Mouse (Mus musculus): ENCODE measurements at regions not wholly inside any gene's neighbourhood (a gene's known extent, or its start where the extent isn't known, plus 50 kb on each side); places are given as distances from the start of the nearest gene placed in this dataset.

GRCm38 (mm10) chr12:92386195-92386594, 537.2 kb upstream of the Sel1l start:
- no peaks in the 10 kb centered on the region for H3K36me3 ChIP-seq (ENCODE audit: insufficient read depth, low read length)
- no peaks in the 10 kb centered on the region for H3K4me1 ChIP-seq (replicated peaks; ENCODE audit: low read depth, low read length)
- H3K27me3 ChIP-seq (ENCODE audit: insufficient read depth, low read length), result no peaks in the 10 kb centered on the region
- TF ChIP-seq CTCF (conservative IDR thresholded peaks at IDR 0.05; ENCODE audit: low read length) (no peak), POU5F1 (IDR thresholded peaks at IDR 0.05; ENCODE audit: borderline replicate concordance, low read length) (no peak), NANOG (IDR thresholded peaks at IDR 0.05; ENCODE audit: borderline replicate concordance, low read length) (no peak)
- H3K4me3 ChIP-seq (replicated peaks; ENCODE audit: low read length), result no peak overlapping the region
- H3K9me3 ChIP-seq (ENCODE audit: low read length), result 0 out of 2 replicates have a peak, but pooled peaks cover 4% of the 10 kb centered on the region

- H3K36me3 ChIP-seq (ENCODE audit: insufficient read depth, low read length), result no peaks in the 10 kb centered on the region
- H3K4me3 ChIP-seq (replicated peaks; ENCODE audit: low read length), result no peak overlapping the region
- TF ChIP-seq POU5F1 (IDR thresholded peaks at IDR 0.05; ENCODE audit: borderline replicate concordance, low read length), result no peak
- no peak for TF ChIP-seq CTCF (conservative IDR thresholded peaks at IDR 0.05; ENCODE audit: low read length)
- TF ChIP-seq NANOG (IDR thresholded peaks at IDR 0.05; ENCODE audit: borderline replicate concordance, low read length), result no peak
- H3K4me1 ChIP-seq (replicated peaks; ENCODE audit: low read depth, low read length), result no peaks in the 10 kb centered on the region
- 0 out of 2 replicates have a peak, but pooled peaks cover 4% of the 10 kb centered on the region for H3K9me3 ChIP-seq (ENCODE audit: low read length)
- no peaks in the 10 kb centered on the region for H3K27me3 ChIP-seq (ENCODE audit: insufficient read depth, low read length)
These were observed 535.4 kb upstream of the Sel1l start for GRCm38 (mm10) chr12:92384266-92384937.

GRCm38 (mm10) chr12:92379130-92379529, 530.2 kb upstream of the Sel1l start:
- Histone ChIP-seq H3K4me1 (replicated peaks; ENCODE audit: low read depth, low read length) (no peaks in the 10 kb centered on the region), H3K4me3 (replicated peaks; ENCODE audit: low read length) (no peak overlapping the region), H3K9me3 (ENCODE audit: low read length) (no peaks in the 10 kb centered on the region), H3K27me3 (ENCODE audit: insufficient read depth, low read length) (no peaks in the 10 kb centered on the region), H3K36me3 (ENCODE audit: insufficient read depth, low read length) (no peaks in the 10 kb centered on the region)
- TF ChIP-seq POU5F1 (IDR thresholded peaks at IDR 0.05; ENCODE audit: borderline replicate concordance, low read length) (no peak), NANOG (IDR thresholded peaks at IDR 0.05; ENCODE audit: borderline replicate concordance, low read length) (no peak), CTCF (conservative IDR thresholded peaks at IDR 0.05; ENCODE audit: low read length) (no peak)

- Histone ChIP-seq H3K36me3 (ENCODE audit: insufficient read depth, low read length) (no peaks in the 10 kb centered on the region), H3K27me3 (ENCODE audit: insufficient read depth, low read length) (no peaks in the 10 kb centered on the region), H3K4me1 (replicated peaks; ENCODE audit: low read depth, low read length) (no peaks in the 10 kb centered on the region), H3K9me3 (ENCODE audit: low read length) (peaks cover 6% of the 10 kb centered on the region), H3K4me3 (replicated peaks; ENCODE audit: low read length) (no peak overlapping the region)
- TF ChIP-seq POU5F1 (IDR thresholded peaks at IDR 0.05; ENCODE audit: borderline replicate concordance, low read length) (no peak), NANOG (IDR thresholded peaks at IDR 0.05; ENCODE audit: borderline replicate concordance, low read length) (no peak), CTCF (conservative IDR thresholded peaks at IDR 0.05; ENCODE audit: low read length) (no peak)
These were observed 517.0 kb upstream of the Sel1l start for GRCm38 (mm10) chr12:92365926-92366325.

GRCm38 (mm10) chr12:92353386-92354257, 504.7 kb upstream of the Sel1l start:
- TF ChIP-seq NANOG (IDR thresholded peaks at IDR 0.05; ENCODE audit: borderline replicate concordance, low read length) (no peak), CTCF (conservative IDR thresholded peaks at IDR 0.05; ENCODE audit: low read length) (no peak), POU5F1 (IDR thresholded peaks at IDR 0.05; ENCODE audit: borderline replicate concordance, low read length) (no peak)
- H3K4me1 ChIP-seq (replicated peaks; ENCODE audit: low read depth, low read length), result no peaks in the 10 kb centered on the region
- no peaks in the 10 kb centered on the region for H3K9me3 ChIP-seq (ENCODE audit: low read length)
- H3K36me3 ChIP-seq (ENCODE audit: insufficient read depth, low read length), result no peaks in the 10 kb centered on the region
- no peaks in the 10 kb centered on the region for H3K27me3 ChIP-seq (ENCODE audit: insufficient read depth, low read length)
- no peak overlapping the region for H3K4me3 ChIP-seq (replicated peaks; ENCODE audit: low read length)

GRCm38 (mm10) chr12:92318241-92318640, 469.3 kb upstream of the Sel1l start:
- H3K4me3 ChIP-seq (replicated peaks; ENCODE audit: low read length), result no peak overlapping the region
- H3K36me3 ChIP-seq (ENCODE audit: insufficient read depth, low read length), result no peaks in the 10 kb centered on the region
- no peaks in the 10 kb centered on the region for H3K4me1 ChIP-seq (replicated peaks; ENCODE audit: low read depth, low read length)
- TF ChIP-seq NANOG (IDR thresholded peaks at IDR 0.05; ENCODE audit: borderline replicate concordance, low read length) (no peak), CTCF (conservative IDR thresholded peaks at IDR 0.05; ENCODE audit: low read length) (no peak), POU5F1 (IDR thresholded peaks at IDR 0.05; ENCODE audit: borderline replicate concordance, low read length) (no peak)
- no peaks in the 10 kb centered on the region for H3K9me3 ChIP-seq (ENCODE audit: low read length)
- H3K27me3 ChIP-seq (ENCODE audit: insufficient read depth, low read length), result no peaks in the 10 kb centered on the region

GRCm38 (mm10) chr12:92317609-92318008, 468.7 kb upstream of the Sel1l start:
- Histone ChIP-seq H3K4me1 (replicated peaks; ENCODE audit: low read depth, low read length) (no peaks in the 10 kb centered on the region), H3K27me3 (ENCODE audit: insufficient read depth, low read length) (no peaks in the 10 kb centered on the region), H3K36me3 (ENCODE audit: insufficient read depth, low read length) (no peaks in the 10 kb centered on the region), H3K9me3 (ENCODE audit: low read length) (no peaks in the 10 kb centered on the region), H3K4me3 (replicated peaks; ENCODE audit: low read length) (no peak overlapping the region)
- TF ChIP-seq CTCF (conservative IDR thresholded peaks at IDR 0.05; ENCODE audit: low read length) (no peak), POU5F1 (IDR thresholded peaks at IDR 0.05; ENCODE audit: borderline replicate concordance, low read length) (no peak), NANOG (IDR thresholded peaks at IDR 0.05; ENCODE audit: borderline replicate concordance, low read length) (no peak)

GRCm38 (mm10) chr12:92316285-92316684, 467.3 kb upstream of the Sel1l start:
- Histone ChIP-seq H3K4me3 (replicated peaks; ENCODE audit: low read length) (no peak overlapping the region), H3K4me1 (replicated peaks; ENCODE audit: low read depth, low read length) (no peaks in the 10 kb centered on the region), H3K36me3 (ENCODE audit: insufficient read depth, low read length) (no peaks in the 10 kb centered on the region), H3K9me3 (ENCODE audit: low read length) (no peaks in the 10 kb centered on the region), H3K27me3 (ENCODE audit: insufficient read depth, low read length) (no peaks in the 10 kb centered on the region)
- TF ChIP-seq POU5F1 (IDR thresholded peaks at IDR 0.05; ENCODE audit: borderline replicate concordance, low read length) (no peak), CTCF (conservative IDR thresholded peaks at IDR 0.05; ENCODE audit: low read length) (no peak), NANOG (IDR thresholded peaks at IDR 0.05; ENCODE audit: borderline replicate concordance, low read length) (no peak)
